8 mouse cellular contexts compared by ENCODE assay signal in genomic region chr11:77446628-77447041, GRCm38 (mm10). TPM values are rescaled to one million over a fixed set of nuclear protein-coding genes. Genes with fewer than 3 reads are reported as not detected.
DNase-seq lines count a peak whose midpoint lies in the region; ATAC-seq and TF ChIP-seq lines count a peak whose summit lies in the region.

No protein-coding gene starts in this region.

- peaks cover 36% of the 10 kb centered on the region for H3K36me3 ChIP-seq in kidney, embryonic 15.5 days
- H3K36me3 ChIP-seq in heart, postnatal 0 days (replicated peaks; ENCODE audit: control insufficient read depth, insufficient read depth, low read length) = peaks cover 33% of the 10 kb centered on the region
- H3K36me3 ChIP-seq in limb, embryonic 13.5 days = peaks cover 31% of the 10 kb centered on the region

- 0 out of 2 replicates have a peak, but pooled peaks have one; percentile 8 for TF ChIP-seq EP300 in heart, postnatal 0 days (IDR thresholded peaks at IDR 0.05; ENCODE audit: low read depth)

- H3K27ac ChIP-seq in kidney, embryonic 15.5 days = no peak overlapping the region
- no peak overlapping the region; the same call in 1 of the 2 replicates for H3K27ac ChIP-seq in heart, postnatal 0 days (ENCODE audit: low read depth)
- no peak overlapping the region for H3K27ac ChIP-seq in limb, embryonic 13.5 days

- TF ChIP-seq CTCF in heart, postnatal 0 days (IDR thresholded peaks at IDR 0.05; ENCODE audit: low read depth) = peak; percentile 83

- no peak for ATAC-seq in kidney, embryonic 15.5 days (replicated peaks; ENCODE audit: low FRiP score)
- peak; percentile 82 for ATAC-seq in heart, postnatal 0 days (ENCODE audit: insufficient read depth, low read depth)
- ATAC-seq in limb, embryonic 13.5 days (ENCODE audit: low FRiP score, low read depth) = peak; percentile 32; the same call in 1 of the 2 replicates

- peak; percentile 61 for DNase-seq in kidney, adult 11 months
- DNase-seq in MEL-GATA-1-ER (ENCODE audit: extremely low read depth, low read depth) = peak; percentile 60
- peak; percentile 61 to 69 for DNase-seq in cerebellum, postnatal 14 days
- DNase-seq in heart, postnatal 0 days (ENCODE audit: low spot score) = peak; percentile 88
- DNase-seq in naive thymus-derived CD4-positive, alpha-beta T cell, adult 2 months (ENCODE audit: low read depth) = peak; percentile 76
- no peak for DNase-seq in left cerebral cortex, adult 18-20 months (ENCODE audit: low spot score in 2 of 2)

- WGBS in kidney, embryonic 15.5 days = 64% methylated on average over 6 of the region's 6 CpGs
- 19% methylated on average over 6 of the region's 6 CpGs for WGBS in heart, postnatal 0 days
- WGBS in limb, embryonic 13.5 days = 54% methylated on average over 6 of the region's 6 CpGs

- H3K27me3 ChIP-seq in kidney, embryonic 15.5 days = no peaks in the 10 kb centered on the region
- H3K27me3 ChIP-seq in heart, postnatal 0 days (ENCODE audit: control insufficient read depth, insufficient read depth, low read length) = no peaks in the 10 kb centered on the region
- no peaks in the 10 kb centered on the region for H3K27me3 ChIP-seq in limb, embryonic 13.5 days

- no peaks in the 10 kb centered on the region for H3K9me3 ChIP-seq in kidney, embryonic 15.5 days (replicated peaks)
- H3K9me3 ChIP-seq in heart, postnatal 0 days (replicated peaks; ENCODE audit: control insufficient read depth, low read length) = no peaks in the 10 kb centered on the region
- H3K9me3 ChIP-seq in limb, embryonic 13.5 days = no peaks in the 10 kb centered on the region

- H3K4me2 ChIP-seq in kidney, embryonic 15.5 days = no peak overlapping the region
- H3K4me2 ChIP-seq in heart, postnatal 0 days (ENCODE audit: low read depth, low read length) = no peak overlapping the region
- H3K4me2 ChIP-seq in limb, embryonic 13.5 days (replicated peaks) = no peak overlapping the region

- no peak overlapping the region for H3K4me3 ChIP-seq in kidney, embryonic 15.5 days (replicated peaks)
- no peak overlapping the region for H3K4me3 ChIP-seq in heart, postnatal 0 days (ENCODE audit: low read depth, low read length)
- no peak overlapping the region for H3K4me3 ChIP-seq in limb, embryonic 13.5 days

- no peak overlapping the region for H3K9ac ChIP-seq in kidney, embryonic 15.5 days
- no peak overlapping the region for H3K9ac ChIP-seq in heart, postnatal 0 days (replicated peaks; ENCODE audit: low read depth, low read length)
- no peak overlapping the region for H3K9ac ChIP-seq in limb, embryonic 13.5 days

- H3K4me1 ChIP-seq in kidney, embryonic 15.5 days = 0 out of 2 replicates have a peak, but pooled peaks cover 7% of the 10 kb centered on the region
- peaks cover 35% of the 10 kb centered on the region for H3K4me1 ChIP-seq in heart, postnatal 0 days (ENCODE audit: control insufficient read depth, insufficient read depth)
- no peaks in the 10 kb centered on the region for H3K4me1 ChIP-seq in limb, embryonic 13.5 days

RNA-seq across cellular contexts. Expression of gene Coro6, which starts 15.6 kb away (rescaled TPM):
- polyA plus RNA-seq in kidney, embryonic 15.5 days (2015; fragmentation: Nextera tagmentation; extraction: Ambion mirVana) = 0.48 and 0.59 TPM in 2 replicates
- total RNA-seq in heart, postnatal 0 days (2014; rRNA removed; ENCODE audit: low replicate concordance) = 45.8 and 46.2 TPM in 2 replicates
- 30.1 and 31.1 TPM in 2 replicates for polyA plus RNA-seq in heart, postnatal 0 days (2015; fragmentation: Nextera tagmentation; extraction: Ambion mirVana)
- polyA plus RNA-seq in limb, embryonic 13.5 days (2015; fragmentation: Nextera tagmentation; extraction: Ambion mirVana) = 0.56 and 0.78 TPM in 2 replicates
- total RNA-seq in left cerebral cortex, adult 18-20 months (2021) = 10 to 100 TPM; 37.6 to 48.5 TPM

RNA-seq across cellular contexts. Expression of gene Ankrd13b, which starts 42.8 kb away (rescaled TPM):
- polyA plus RNA-seq in kidney, embryonic 15.5 days (2015; fragmentation: Nextera tagmentation; extraction: Ambion mirVana) = 5.3 and 6.9 TPM in 2 replicates
- 6.4 and 9.9 TPM in 2 replicates for total RNA-seq in heart, postnatal 0 days (2014; rRNA removed; ENCODE audit: low replicate concordance)
- 2.6 and 2.7 TPM in 2 replicates for polyA plus RNA-seq in heart, postnatal 0 days (2015; fragmentation: Nextera tagmentation; extraction: Ambion mirVana)
- polyA plus RNA-seq in limb, embryonic 13.5 days (2015; fragmentation: Nextera tagmentation; extraction: Ambion mirVana) = 10.0 and 10.4 TPM in 2 replicates
- total RNA-seq in left cerebral cortex, adult 18-20 months (2021) = 10 to 100 TPM; 80.5 to 82.5 TPM

RNA-seq across cellular contexts. Expression of gene Git1, which starts 46.7 kb away (rescaled TPM):
- polyA plus RNA-seq in kidney, embryonic 15.5 days (2015; fragmentation: Nextera tagmentation; extraction: Ambion mirVana) = 9.7 and 12.6 TPM in 2 replicates
- 57.7 and 63.4 TPM in 2 replicates for total RNA-seq in heart, postnatal 0 days (2014; rRNA removed; ENCODE audit: low replicate concordance)
- polyA plus RNA-seq in heart, postnatal 0 days (2015; fragmentation: Nextera tagmentation; extraction: Ambion mirVana) = 5.5 and 6.2 TPM in 2 replicates
- polyA plus RNA-seq in limb, embryonic 13.5 days (2015; fragmentation: Nextera tagmentation; extraction: Ambion mirVana) = 9.8 and 10.9 TPM in 2 replicates
- 100 to 1,000 TPM; 282 to 319 TPM for total RNA-seq in left cerebral cortex, adult 18-20 months (2021)

Comparison
In these comparisons a context has a peak if more than half of its experiments do, and no peak if none do; other contexts are left out.
1. DNase-seq: peak in kidney, adult 11 months (single experiment), MEL-GATA-1-ER (single experiment), cerebellum, postnatal 14 days (2 of 2), heart, postnatal 0 days (single experiment) and naive thymus-derived CD4-positive, alpha-beta T cell, adult 2 months (single experiment); none in left cerebral cortex, adult 18-20 months (0 of 2).
2. RNA of gene Coro6, which starts 15.6 kb away (polyA plus RNA-seq): 30.1 to 31.1 TPM in heart, postnatal 0 days; 0.56 to 0.78 TPM in limb, embryonic 13.5 days and 0.48 to 0.59 TPM in kidney, embryonic 15.5 days; every median in the first group is over 10 times any median in the second.